Mouse (Mus musculus): Measurements from ENCODE around the gene Celsr1. TPM values are rescaled to one million over a fixed set of nuclear protein-coding genes. Genes with fewer than 3 reads are reported as not detected.

The Celsr1 gene
- polyA plus RNA-seq, 1 experiment, result 0.06 TPM

DNA sequence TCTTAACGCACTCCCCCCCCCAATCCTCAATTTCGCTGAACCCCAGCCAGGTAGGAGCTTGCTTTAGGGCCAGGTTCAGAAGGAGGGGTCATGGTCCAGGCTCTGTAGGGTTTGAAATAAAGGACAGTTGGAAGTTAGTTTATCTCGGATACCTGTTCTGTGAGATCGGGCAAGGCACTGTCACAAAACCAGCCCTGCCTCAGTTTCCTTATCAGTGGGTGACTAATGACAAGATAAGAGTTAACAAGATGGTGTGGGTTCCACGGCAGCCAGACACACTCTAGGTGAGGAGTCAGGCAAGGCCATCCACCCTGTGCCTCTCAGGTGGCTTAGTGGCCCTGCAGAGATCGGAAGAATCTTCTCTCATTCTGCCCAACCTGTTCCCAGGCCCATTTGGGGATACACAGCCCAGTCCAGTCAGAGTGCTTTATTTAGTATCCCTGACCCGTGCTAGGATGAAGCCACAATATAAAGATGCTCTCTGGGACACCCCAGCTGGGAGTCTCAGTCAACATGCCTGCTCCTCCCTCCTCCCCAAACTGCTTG, 26.3 kb upstream of the Celsr1 start:
- Histone ChIP-seq H3K36me3 (ENCODE audit: control insufficient read depth, insufficient read depth) (no peaks in the 10 kb centered on the region), H3ac (ENCODE audit: control insufficient read depth, insufficient read length) (no peak overlapping the region), H3K4me3 (peak overlapping the region; percentile 41), H3K27me3 (ENCODE audit: control insufficient read depth, insufficient read depth, insufficient read length) (no peaks in the 10 kb centered on the region), H3K4me2 (ENCODE audit: low read depth) (peak overlapping the region; percentile 81), H3K79me2 (ENCODE audit: control insufficient read depth, insufficient read depth) (peaks cover 55% of the 10 kb centered on the region)
- TF ChIP-seq USF1 (IDR thresholded peaks at IDR 0.05; ENCODE audit: low read depth) (no peak), MYOD1 (IDR thresholded peaks at IDR 0.05; ENCODE audit: control insufficient read depth in 1 of 3, insufficient read length in 2 of 3, low read depth in 2 of 3) (no peak), SRF (IDR thresholded peaks at IDR 0.05; ENCODE audit: control insufficient read depth, insufficient read length, low read depth) (no peak), E2F4 (IDR thresholded peaks at IDR 0.05; ENCODE audit: insufficient read depth) (no peak), MAX (IDR thresholded peaks at IDR 0.05; ENCODE audit: low read depth) (no peak), CEBPB (IDR thresholded peaks at IDR 0.05; ENCODE audit: insufficient read depth, poor library complexity, severe bottlenecking) (no peak), REST (IDR thresholded peaks at IDR 0.05; ENCODE audit: insufficient read depth, insufficient read length) (no peak), TCF12 (IDR thresholded peaks at IDR 0.05; ENCODE audit: insufficient read depth, poor library complexity, severe bottlenecking) (no peak), POLR2AphosphoS2 (IDR thresholded peaks at IDR 0.05; ENCODE audit: insufficient read length, low read depth) (no peak), TCF3 (IDR thresholded peaks at IDR 0.05; ENCODE audit: insufficient read length, low read depth) (no peak), POLR2A (IDR thresholded peaks at IDR 0.05; ENCODE audit: insufficient read length, low read depth) (no peak), MYOG (IDR thresholded peaks at IDR 0.05; ENCODE audit: control insufficient read depth in 1 of 3, insufficient read depth in 1 of 3, insufficient read length in 2 of 3, low read depth in 2 of 3) (no peak)

DNA sequence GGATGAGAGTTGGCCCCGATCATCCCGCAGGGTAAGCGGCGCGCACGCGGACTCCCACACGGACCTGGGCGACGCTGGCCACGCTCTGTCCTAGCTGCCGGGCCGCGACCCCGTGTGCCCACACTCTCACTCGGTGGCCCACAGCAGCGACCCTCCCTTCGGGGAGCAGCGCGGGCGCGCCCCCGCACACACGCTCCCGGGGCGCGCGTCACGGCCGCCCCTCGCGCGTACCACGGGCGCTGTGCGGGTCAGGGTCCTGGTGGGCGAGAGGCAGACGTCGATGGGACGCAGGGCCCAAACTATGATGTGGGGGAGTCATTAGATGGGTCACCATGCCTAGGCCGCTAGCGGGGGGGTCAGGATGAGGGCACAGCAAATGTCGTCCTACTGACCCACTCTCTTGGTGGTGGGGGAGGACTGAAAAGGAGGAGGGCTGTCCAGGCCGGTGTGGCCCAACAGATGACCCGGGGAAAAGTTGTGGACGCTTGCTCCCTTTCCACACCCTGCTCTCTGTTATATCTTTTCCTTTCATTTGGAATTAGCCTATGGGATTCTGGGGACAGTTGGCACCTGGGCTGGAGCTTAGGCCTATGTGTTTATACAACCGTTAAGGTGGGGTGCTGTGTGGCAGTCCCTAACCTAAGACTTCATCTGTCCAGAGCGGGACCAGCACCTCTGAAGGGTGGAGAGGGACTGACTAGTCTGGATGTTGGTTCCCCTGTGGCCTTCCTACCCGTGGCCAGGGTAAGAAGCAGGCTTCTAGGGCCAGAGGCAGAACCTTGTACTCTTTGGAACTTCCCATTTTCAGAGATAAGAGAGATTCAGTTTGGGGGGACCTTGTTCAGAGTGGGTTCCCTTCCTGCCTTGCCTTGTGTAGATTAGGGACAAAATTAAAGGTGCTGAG, 25.6 kb upstream of the Celsr1 start:
- no peaks in the 10 kb centered on the region for H3K27me3 ChIP-seq (ENCODE audit: control insufficient read depth, insufficient read depth, insufficient read length)
- H3ac ChIP-seq (ENCODE audit: control insufficient read depth, insufficient read length), result peak overlapping the region; percentile 60
- TF ChIP-seq REST (IDR thresholded peaks at IDR 0.05; ENCODE audit: insufficient read depth, insufficient read length) (no peak), POLR2AphosphoS2 (IDR thresholded peaks at IDR 0.05; ENCODE audit: insufficient read length, low read depth) (peak; percentile 1), TCF3 (IDR thresholded peaks at IDR 0.05; ENCODE audit: insufficient read length, low read depth) (no peak), E2F4 (IDR thresholded peaks at IDR 0.05; ENCODE audit: insufficient read depth) (no peak), TCF12 (IDR thresholded peaks at IDR 0.05; ENCODE audit: insufficient read depth, poor library complexity, severe bottlenecking) (no peak), SRF (IDR thresholded peaks at IDR 0.05; ENCODE audit: control insufficient read depth, insufficient read length, low read depth) (no peak), MAX (IDR thresholded peaks at IDR 0.05; ENCODE audit: low read depth) (no peak), CEBPB (IDR thresholded peaks at IDR 0.05; ENCODE audit: insufficient read depth, poor library complexity, severe bottlenecking) (no peak), MYOD1 (IDR thresholded peaks at IDR 0.05; ENCODE audit: control insufficient read depth in 1 of 3, insufficient read length in 2 of 3, low read depth in 2 of 3) (peak in 1 of 3 experiments; percentile 16), MYOG (IDR thresholded peaks at IDR 0.05; ENCODE audit: control insufficient read depth in 1 of 3, insufficient read depth in 1 of 3, insufficient read length in 2 of 3, low read depth in 2 of 3) (peak in 1 of 3 experiments; percentile 31), USF1 (IDR thresholded peaks at IDR 0.05; ENCODE audit: low read depth) (no peak), POLR2A (IDR thresholded peaks at IDR 0.05; ENCODE audit: insufficient read length, low read depth) (no peak)
- peaks cover 51% of the 10 kb centered on the region for H3K79me2 ChIP-seq (ENCODE audit: control insufficient read depth, insufficient read depth)
- H3K4me3 ChIP-seq, result peak overlapping the region; percentile 41
- no peaks in the 10 kb centered on the region for H3K36me3 ChIP-seq (ENCODE audit: control insufficient read depth, insufficient read depth)
- peak overlapping the region; percentile 81 for H3K4me2 ChIP-seq (ENCODE audit: low read depth)

- H3K79me2 ChIP-seq (ENCODE audit: control insufficient read depth, insufficient read depth), result peaks cover 46% of the 10 kb centered on the region
These were observed 24.9 kb upstream of the Celsr1 start for GRCm38 (mm10) chr15:86058394-86058915.

DNA sequence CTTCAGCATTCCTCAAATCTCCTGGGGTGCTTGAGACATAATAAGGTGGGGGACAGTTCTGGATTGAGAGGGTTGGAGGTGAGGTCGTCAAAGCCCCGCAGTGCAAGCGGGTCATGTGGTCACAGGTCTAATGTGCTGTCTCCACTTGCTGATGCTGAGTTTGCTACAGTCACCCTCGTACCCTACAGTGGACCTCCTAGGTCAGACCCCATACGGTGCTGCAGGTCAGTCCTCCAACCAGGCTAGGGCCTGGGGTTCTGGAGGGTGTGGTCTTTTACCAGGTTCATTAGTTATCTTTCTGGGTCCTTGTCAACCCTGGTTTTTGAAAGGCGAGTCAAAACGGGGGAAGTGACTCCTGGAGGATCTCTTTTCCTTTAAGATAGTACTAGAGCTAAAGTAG, 24.3 kb upstream of the Celsr1 start:
- TF ChIP-seq TCF12 (IDR thresholded peaks at IDR 0.05; ENCODE audit: insufficient read depth, poor library complexity, severe bottlenecking) (no peak), MYOG (IDR thresholded peaks at IDR 0.05; ENCODE audit: control insufficient read depth in 1 of 3, insufficient read depth in 1 of 3, insufficient read length in 2 of 3, low read depth in 2 of 3) (no peak), MAX (IDR thresholded peaks at IDR 0.05; ENCODE audit: low read depth) (no peak), TCF3 (IDR thresholded peaks at IDR 0.05; ENCODE audit: insufficient read length, low read depth) (no peak), USF1 (IDR thresholded peaks at IDR 0.05; ENCODE audit: low read depth) (peak; percentile 29), SRF (IDR thresholded peaks at IDR 0.05; ENCODE audit: control insufficient read depth, insufficient read length, low read depth) (no peak)
- H3K79me2 ChIP-seq (ENCODE audit: control insufficient read depth, insufficient read depth), result peaks cover 41% of the 10 kb centered on the region
- no peaks in the 10 kb centered on the region for H3K27me3 ChIP-seq (ENCODE audit: control insufficient read depth, insufficient read depth, insufficient read length)
- H3K36me3 ChIP-seq (ENCODE audit: control insufficient read depth, insufficient read depth), result no peaks in the 10 kb centered on the region
- H3K4me3 ChIP-seq, result peak overlapping the region; percentile 41
- peak overlapping the region; percentile 82 for H3K4me2 ChIP-seq (ENCODE audit: low read depth)
- peak overlapping the region; percentile 60 for H3ac ChIP-seq (ENCODE audit: control insufficient read depth, insufficient read length)

More at GRCm38 (mm10) chr15:86058394-86058915, 24.9 kb upstream of the Celsr1 start:
- H3ac ChIP-seq (ENCODE audit: control insufficient read depth, insufficient read length), result peak overlapping the region; percentile 60
- peak overlapping the region; percentile 82 for H3K4me2 ChIP-seq (ENCODE audit: low read depth)
- no peaks in the 10 kb centered on the region for H3K27me3 ChIP-seq (ENCODE audit: control insufficient read depth, insufficient read depth, insufficient read length)
- TF ChIP-seq POLR2AphosphoS2 (IDR thresholded peaks at IDR 0.05; ENCODE audit: insufficient read length, low read depth), result peak; percentile 74
- TF ChIP-seq CEBPB (IDR thresholded peaks at IDR 0.05; ENCODE audit: insufficient read depth, poor library complexity, severe bottlenecking), result no peak
- TF ChIP-seq MYOG (IDR thresholded peaks at IDR 0.05; ENCODE audit: control insufficient read depth in 1 of 3, insufficient read depth in 1 of 3, insufficient read length in 2 of 3, low read depth in 2 of 3), result peak in 1 of 3 experiments; percentile 16
- no peak for TF ChIP-seq MAX (IDR thresholded peaks at IDR 0.05; ENCODE audit: low read depth)
- TF ChIP-seq USF1 (IDR thresholded peaks at IDR 0.05; ENCODE audit: low read depth), result peak; percentile 50
- no peak for TF ChIP-seq SRF (IDR thresholded peaks at IDR 0.05; ENCODE audit: control insufficient read depth, insufficient read length, low read depth)
- no peak for TF ChIP-seq E2F4 (IDR thresholded peaks at IDR 0.05; ENCODE audit: insufficient read depth)
- TF ChIP-seq TCF12 (IDR thresholded peaks at IDR 0.05; ENCODE audit: insufficient read depth, poor library complexity, severe bottlenecking), result no peak
- TF ChIP-seq REST (IDR thresholded peaks at IDR 0.05; ENCODE audit: insufficient read depth, insufficient read length), result no peak
- peak; percentile 75 for TF ChIP-seq POLR2A (IDR thresholded peaks at IDR 0.05; ENCODE audit: insufficient read length, low read depth)
- no peak for TF ChIP-seq TCF3 (IDR thresholded peaks at IDR 0.05; ENCODE audit: insufficient read length, low read depth)
- TF ChIP-seq MYOD1 (IDR thresholded peaks at IDR 0.05; ENCODE audit: control insufficient read depth in 1 of 3, insufficient read length in 2 of 3, low read depth in 2 of 3), result peak in 2 of 3 experiments; percentile 38 to 60
- no peaks in the 10 kb centered on the region for H3K36me3 ChIP-seq (ENCODE audit: control insufficient read depth, insufficient read depth)
- peak overlapping the region; percentile 41 for H3K4me3 ChIP-seq

All from myocyte (in vitro differentiated cells).